Mouse (Mus musculus): ENCODE data around the gene Fgfr2.

GRCm38 (mm10) chr7:130629999-130630398, 2493.2 kb downstream of the Fgfr2 start:
- TF ChIP-seq CTCF (IDR thresholded peaks at IDR 0.05) (no peak), EP300 (IDR thresholded peaks at IDR 0.05) (no peak)
